Mouse (Mus musculus): ENCODE measurements around the gene Pde4c. TPM values are rescaled to one million over a fixed set of nuclear protein-coding genes. Genes with fewer than 3 reads are reported as not detected.

The Pde4c gene
- total and polyA plus RNA-seq, 3 experiments: 0.65 to 3.0 TPM; not detected in 1

- Histone ChIP-seq H3K36me3 (ENCODE audit: control insufficient read depth in 1 of 2, insufficient read depth in 2 of 2, low read length in 2 of 2) (no peaks in the 10 kb centered on the region), H3K4me1 (ENCODE audit: control insufficient read depth in 1 of 2, insufficient read depth in 2 of 2, low read length in 2 of 2) (no peaks in the 10 kb centered on the region), H3K9me3 (replicated peaks; ENCODE audit: insufficient read depth, low read length) (no peaks in the 10 kb centered on the region), H3K4me3 (ENCODE audit: control insufficient read depth in 1 of 2, insufficient read depth in 1 of 2, low read depth in 2 of 2, low read length in 2 of 2) (no peak within 1 kb of the TSS), H3K9ac (ENCODE audit: control insufficient read depth, low read depth, low read length, poor library complexity, severe bottlenecking) (peak within 1 kb of the TSS; percentile 0; the same call in 1 of the 2 replicates), H3K79me2 (ENCODE audit: control insufficient read depth, insufficient read depth, low read length, poor library complexity) (no peaks in the 10 kb centered on the region), H3K27ac (ENCODE audit: control insufficient read depth, low read depth, low read length) (no peak within 1 kb of the TSS), H3K27me3 (ENCODE audit: control insufficient read depth in 1 of 2, insufficient read depth in 2 of 2, low read length in 2 of 2) (no peaks in the 10 kb centered on the region)
- no peak for TF ChIP-seq ETS1 (IDR thresholded peaks at IDR 0.05; ENCODE audit: low read depth, low read length)
- TF ChIP-seq POLR2A (IDR thresholded peaks at IDR 0.05; ENCODE audit: control insufficient read depth in 1 of 2, insufficient read depth in 1 of 2, low read depth in 1 of 2, low read length in 2 of 2, poor library complexity in 1 of 2): no peak
- no peak for TF ChIP-seq MAX (IDR thresholded peaks at IDR 0.05; ENCODE audit: low read length)
- TF ChIP-seq SMC3 (IDR thresholded peaks at IDR 0.05; ENCODE audit: low read depth, low read length): peak; percentile 60
- TF ChIP-seq TBP (IDR thresholded peaks at IDR 0.05; ENCODE audit: low read depth, low read length): no peak
- TF ChIP-seq RAD21 (IDR thresholded peaks at IDR 0.05; ENCODE audit: low read depth, low read length): peak; percentile 66
- peak; percentile 45; the same call in 1 of the 2 replicates for TF ChIP-seq ZC3H11A (IDR thresholded peaks at IDR 0.05; ENCODE audit: low read depth, low read length)
- no peak for TF ChIP-seq JUND (IDR thresholded peaks at IDR 0.05; ENCODE audit: low read depth, low read length)
- TF ChIP-seq NRF1 (IDR thresholded peaks at IDR 0.05; ENCODE audit: insufficient read depth, low read depth, low read length, poor library complexity, severe bottlenecking): 0 out of 2 replicates have a peak, but pooled peaks have one; percentile 15
- TF ChIP-seq CTCF (IDR thresholded peaks at IDR 0.05 in 2 of 3, conservative IDR thresholded peaks at IDR 0.05 in 1 of 3; ENCODE audit: control insufficient read depth in 1 of 3, insufficient read depth in 1 of 3, low read depth in 2 of 3, low read length in 3 of 3, poor library complexity in 1 of 3, severe bottlenecking in 1 of 3): peak; percentile 84 to 96 (median 85)
- no peak for TF ChIP-seq MYC (IDR thresholded peaks at IDR 0.05; ENCODE audit: low read depth, low read length)
- peak; percentile 72 for DNase-seq (ENCODE audit: low read depth, low spot score)
These were observed 5.2 kb upstream of the Pde4c start, which contains the start of gene Gm3336 for GRCm38 (mm10) chr8:70718297-70718696. Gm3336 (plus strand) TSS chr8:70718543.

GRCm38 (mm10) chr8:70719796-70720270 lies 3.7 kb upstream of the Pde4c start:
- TF ChIP-seq POLR2A (IDR thresholded peaks at IDR 0.05; ENCODE audit: control insufficient read depth in 1 of 2, insufficient read depth in 1 of 2, low read depth in 1 of 2, low read length in 2 of 2, poor library complexity in 1 of 2) (no peak), E2F4 (IDR thresholded peaks at IDR 0.05; ENCODE audit: borderline replicate concordance, low read depth, low read length) (no peak), NELFE (IDR thresholded peaks at IDR 0.05; ENCODE audit: low read depth, low read length) (no peak), NRF1 (IDR thresholded peaks at IDR 0.05; ENCODE audit: insufficient read depth, low read depth, low read length, poor library complexity, severe bottlenecking) (no peak), ZNF384 (IDR thresholded peaks at IDR 0.05; ENCODE audit: low read depth, low read length) (no peak)
- DNase-seq (ENCODE audit: low read depth, low spot score): peak; percentile 17
- Histone ChIP-seq H3K79me2 (ENCODE audit: control insufficient read depth, insufficient read depth, low read length, poor library complexity) (no peaks in the 10 kb centered on the region), H3K9me3 (replicated peaks; ENCODE audit: insufficient read depth, low read length) (no peaks in the 10 kb centered on the region), H3K9ac (ENCODE audit: control insufficient read depth, low read depth, low read length, poor library complexity, severe bottlenecking) (no peak overlapping the region), H3K4me1 (ENCODE audit: control insufficient read depth in 1 of 2, insufficient read depth in 2 of 2, low read length in 2 of 2) (no peaks in the 10 kb centered on the region), H3K27ac (ENCODE audit: control insufficient read depth, low read depth, low read length) (no peak overlapping the region), H3K4me3 (ENCODE audit: control insufficient read depth in 1 of 2, insufficient read depth in 1 of 2, low read depth in 2 of 2, low read length in 2 of 2) (no peak overlapping the region), H3K27me3 (ENCODE audit: control insufficient read depth in 1 of 2, insufficient read depth in 2 of 2, low read length in 2 of 2) (no peaks in the 10 kb centered on the region; a peak in 1 of 4 replicates), H3K36me3 (ENCODE audit: control insufficient read depth in 1 of 2, insufficient read depth in 2 of 2, low read length in 2 of 2) (no peaks in the 10 kb centered on the region)

- peak; percentile 91 for DNase-seq (ENCODE audit: low read depth, low spot score)
- TF ChIP-seq NELFE (IDR thresholded peaks at IDR 0.05; ENCODE audit: low read depth, low read length) (no peak), TBP (IDR thresholded peaks at IDR 0.05; ENCODE audit: low read depth, low read length) (peak; percentile 52; the same call in 1 of the 2 replicates), BHLHE40 (IDR thresholded peaks at IDR 0.05; ENCODE audit: borderline replicate concordance, low read depth, low read length) (no peak), USF2 (IDR thresholded peaks at IDR 0.05; ENCODE audit: borderline replicate concordance in 1 of 2, insufficient read depth in 1 of 2, low read depth in 1 of 2, low read length in 2 of 2) (no peak), ZNF384 (IDR thresholded peaks at IDR 0.05; ENCODE audit: low read depth, low read length) (peak; percentile 99), TAL1 (IDR thresholded peaks at IDR 0.05; ENCODE audit: low read length) (no peak), CTCF (IDR thresholded peaks at IDR 0.05 in 2 of 3, conservative IDR thresholded peaks at IDR 0.05 in 1 of 3; ENCODE audit: control insufficient read depth in 1 of 3, insufficient read depth in 1 of 3, low read depth in 2 of 3, low read length in 3 of 3, poor library complexity in 1 of 3, severe bottlenecking in 1 of 3) (peak; percentile 70 to 88 (median 87)), HCFC1 (IDR thresholded peaks at IDR 0.05; ENCODE audit: low read depth, low read length) (peak; percentile 60; the same call in 1 of the 2 replicates), RAD21 (IDR thresholded peaks at IDR 0.05; ENCODE audit: low read depth, low read length) (peak; percentile 90), SMC3 (IDR thresholded peaks at IDR 0.05; ENCODE audit: low read depth, low read length) (peak; percentile 87), SIN3A (IDR thresholded peaks at IDR 0.05; ENCODE audit: low read length) (peak; percentile 64; the same call in 1 of the 2 replicates), EP300 (IDR thresholded peaks at IDR 0.05; ENCODE audit: low read depth in 1 of 2, low read length in 2 of 2) (no peak), ZKSCAN1 (IDR thresholded peaks at IDR 0.05; ENCODE audit: low read depth, low read length) (peak; percentile 39; the same call in 1 of the 2 replicates), MYC (IDR thresholded peaks at IDR 0.05; ENCODE audit: low read depth, low read length) (peak; percentile 22; the same call in 1 of the 2 replicates), ZC3H11A (IDR thresholded peaks at IDR 0.05; ENCODE audit: low read depth, low read length) (peak; percentile 94), TCF12 (IDR thresholded peaks at IDR 0.05; ENCODE audit: low read depth, low read length) (0 out of 2 replicates have a peak, but pooled peaks have one; percentile 8)
These were observed 2.8 kb upstream of the Pde4c start for GRCm38 (mm10) chr8:70720739-70721138.

More at GRCm38 (mm10) chr8:70720739-70721138, 2.8 kb upstream of the Pde4c start:
- Histone ChIP-seq H3K36me3 (ENCODE audit: control insufficient read depth in 1 of 2, insufficient read depth in 2 of 2, low read length in 2 of 2) (no peaks in the 10 kb centered on the region), H3K79me2 (ENCODE audit: control insufficient read depth, insufficient read depth, low read length, poor library complexity) (no peaks in the 10 kb centered on the region), H3K9me3 (replicated peaks; ENCODE audit: insufficient read depth, low read length) (no peaks in the 10 kb centered on the region), H3K27ac (ENCODE audit: control insufficient read depth, low read depth, low read length) (no peak overlapping the region), H3K4me3 (ENCODE audit: control insufficient read depth in 1 of 2, insufficient read depth in 1 of 2, low read depth in 2 of 2, low read length in 2 of 2) (no peak overlapping the region), H3K9ac (ENCODE audit: control insufficient read depth, low read depth, low read length, poor library complexity, severe bottlenecking) (peak overlapping the region; percentile 39), H3K4me1 (ENCODE audit: control insufficient read depth in 1 of 2, insufficient read depth in 2 of 2, low read length in 2 of 2) (no peaks in the 10 kb centered on the region), H3K27me3 (ENCODE audit: control insufficient read depth in 1 of 2, insufficient read depth in 2 of 2, low read length in 2 of 2) (no peaks in the 10 kb centered on the region; a peak in 1 of 4 replicates)
